Mouse (Mus musculus): ENCODE measurements around the gene Hoxb2. TPM values are rescaled to one million over a fixed set of nuclear protein-coding genes. Genes with fewer than 3 reads are reported as not detected.

Hoxb2 gene
- polyA plus RNA-seq, 1 experiment from 2014 or later = 42.3 TPM

- Histone ChIP-seq H3K4me1 (replicated peaks; ENCODE audit: insufficient read depth, low read length) (peaks cover 62% of the 10 kb centered on the region), H3K36me3 (ENCODE audit: insufficient read depth, low read length) (peaks cover 20% of the 10 kb centered on the region), H3K27me3 (ENCODE audit: insufficient read depth, low read length) (no peaks in the 10 kb centered on the region), H3K27ac (peak overlapping the region; percentile 95), H3K4me3 (replicated peaks; ENCODE audit: low read depth, low read length) (peak overlapping the region; percentile 25), H3K9ac (ENCODE audit: low read depth, low read length) (peak overlapping the region; percentile 55), H3K9me3 (replicated peaks; ENCODE audit: low read length) (no peaks in the 10 kb centered on the region), H3K4me2 (ENCODE audit: low read length) (peak overlapping the region; percentile 82)
- peak; percentile 40 for TF ChIP-seq CTCF (IDR thresholded peaks at IDR 0.05; ENCODE audit: low read depth)
- ATAC-seq (replicated peaks; ENCODE audit: low FRiP score, low read depth) (peak; percentile 29; the same call in 1 of the 2 replicates), DNase-seq (ENCODE audit: low spot score) (peak; percentile 56)
- WGBS = 19% methylated on average over 45 of the region's 45 CpGs
Observed at GRCm38 (mm10) chr11:96345893-96346806, 4.2 kb upstream of the Hoxb2 start.

DNA sequence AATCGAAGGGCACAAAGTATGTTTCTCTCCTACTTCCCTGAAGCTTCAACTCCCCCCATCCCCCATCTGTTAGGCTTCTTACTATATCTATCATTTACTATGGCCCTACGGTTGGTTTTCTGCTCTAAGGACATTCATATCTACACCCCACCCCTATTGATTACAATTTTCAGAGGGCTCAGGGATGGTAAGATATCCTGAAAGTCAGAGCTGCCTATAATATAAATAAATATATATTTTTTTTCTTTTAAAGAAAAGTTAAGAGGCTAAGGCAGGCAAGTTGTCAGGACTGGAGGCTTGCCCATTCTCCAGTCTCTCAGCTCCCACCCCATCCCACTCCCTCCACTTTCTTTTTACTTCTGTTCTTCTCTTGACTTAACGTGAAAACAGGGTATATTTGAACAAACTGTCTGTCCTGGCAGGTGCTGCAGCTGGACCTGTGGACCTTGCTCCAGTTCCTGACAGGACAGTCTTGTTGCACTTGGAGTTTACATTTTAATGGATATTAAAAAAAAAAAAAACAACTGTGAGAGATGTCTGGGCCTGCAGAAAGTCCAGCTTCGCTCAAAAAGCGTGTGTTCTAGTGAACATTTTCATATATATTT lies 3.3 kb upstream of the Hoxb2 start:
- no peaks in the 10 kb centered on the region for H3K9me3 ChIP-seq (replicated peaks; ENCODE audit: low read length)
- peak overlapping the region; percentile 55; the same call in 1 of the 2 replicates for H3K9ac ChIP-seq (ENCODE audit: low read depth, low read length)
- H3K36me3 ChIP-seq (ENCODE audit: insufficient read depth, low read length) = peaks cover 20% of the 10 kb centered on the region
- peaks cover 57% of the 10 kb centered on the region for H3K4me1 ChIP-seq (replicated peaks; ENCODE audit: insufficient read depth, low read length)
- TF ChIP-seq CTCF (IDR thresholded peaks at IDR 0.05; ENCODE audit: low read depth) = no peak
- no peak overlapping the region for H3K4me3 ChIP-seq (replicated peaks; ENCODE audit: low read depth, low read length)
- peak overlapping the region; percentile 95 for H3K27ac ChIP-seq
- DNase-seq (ENCODE audit: low spot score) = peak; percentile 54
- WGBS = 39% methylated on average over 5 of the region's 5 CpGs
- ATAC-seq (replicated peaks; ENCODE audit: low FRiP score, low read depth) = no peak
- no peaks in the 10 kb centered on the region for H3K27me3 ChIP-seq (ENCODE audit: insufficient read depth, low read length)
- peak overlapping the region; percentile 82 for H3K4me2 ChIP-seq (ENCODE audit: low read length)

- ATAC-seq (replicated peaks; ENCODE audit: low FRiP score, low read depth) (no peak), DNase-seq (ENCODE audit: low spot score) (peak; percentile 64)
- peaks cover 57% of the 10 kb centered on the region for H3K4me1 ChIP-seq (replicated peaks; ENCODE audit: insufficient read depth, low read length)
- no peaks in the 10 kb centered on the region for H3K27me3 ChIP-seq (ENCODE audit: insufficient read depth, low read length)
- no peaks in the 10 kb centered on the region for H3K9me3 ChIP-seq (replicated peaks; ENCODE audit: low read length)
- WGBS = 12% methylated on average over 4 of the region's 4 CpGs
- no peak for TF ChIP-seq CTCF (IDR thresholded peaks at IDR 0.05; ENCODE audit: low read depth)
- H3K36me3 ChIP-seq (ENCODE audit: insufficient read depth, low read length) = peaks cover 20% of the 10 kb centered on the region
- H3K9ac ChIP-seq (ENCODE audit: low read depth, low read length) = no peak overlapping the region
- peak overlapping the region; percentile 98 for H3K27ac ChIP-seq
- peak overlapping the region; percentile 49 for H3K4me2 ChIP-seq (ENCODE audit: low read length)
- H3K4me3 ChIP-seq (replicated peaks; ENCODE audit: low read depth, low read length) = no peak overlapping the region
Observed at GRCm38 (mm10) chr11:96347717-96348116, 2.6 kb upstream of the Hoxb2 start.

GRCm38 (mm10) chr11:96348141-96348928 lies 2.0 kb upstream of the Hoxb2 start:
- peak overlapping the region; percentile 98 for H3K27ac ChIP-seq
- H3K27me3 ChIP-seq (ENCODE audit: insufficient read depth, low read length) = no peaks in the 10 kb centered on the region
- 17% methylated on average over 21 of the region's 21 CpGs for WGBS
- H3K9me3 ChIP-seq (replicated peaks; ENCODE audit: low read length) = no peaks in the 10 kb centered on the region
- DNase-seq (ENCODE audit: low spot score) = peak; percentile 88
- H3K4me2 ChIP-seq (ENCODE audit: low read length) = peak overlapping the region; percentile 49
- no peak for ATAC-seq (replicated peaks; ENCODE audit: low FRiP score, low read depth)
- peaks cover 57% of the 10 kb centered on the region for H3K4me1 ChIP-seq (replicated peaks; ENCODE audit: insufficient read depth, low read length)
- peak overlapping the region; percentile 48; the same call in 1 of the 2 replicates for H3K9ac ChIP-seq (ENCODE audit: low read depth, low read length)
- peaks cover 23% of the 10 kb centered on the region for H3K36me3 ChIP-seq (ENCODE audit: insufficient read depth, low read length)
- H3K4me3 ChIP-seq (replicated peaks; ENCODE audit: low read depth, low read length) = no peak overlapping the region
- no peak for TF ChIP-seq CTCF (IDR thresholded peaks at IDR 0.05; ENCODE audit: low read depth)

- DNase-seq (ENCODE audit: low spot score) (peak; percentile 75), ATAC-seq (replicated peaks; ENCODE audit: low FRiP score, low read depth) (no peak)
- Histone ChIP-seq H3K36me3 (ENCODE audit: insufficient read depth, low read length) (peaks cover 22% of the 10 kb centered on the region), H3K27ac (peak overlapping the region; percentile 98), H3K27me3 (ENCODE audit: insufficient read depth, low read length) (no peaks in the 10 kb centered on the region), H3K4me2 (ENCODE audit: low read length) (peak overlapping the region; percentile 49), H3K9ac (ENCODE audit: low read depth, low read length) (peak overlapping the region; percentile 46), H3K9me3 (replicated peaks; ENCODE audit: low read length) (no peaks in the 10 kb centered on the region), H3K4me3 (replicated peaks; ENCODE audit: low read depth, low read length) (no peak overlapping the region), H3K4me1 (replicated peaks; ENCODE audit: insufficient read depth, low read length) (peaks cover 52% of the 10 kb centered on the region)
- 20% methylated on average over 3 of the region's 3 CpGs for WGBS
- TF ChIP-seq CTCF (IDR thresholded peaks at IDR 0.05; ENCODE audit: low read depth) = no peak
Observed at GRCm38 (mm10) chr11:96348988-96349387, 1.3 kb upstream of the Hoxb2 start.
